16 mouse cellular contexts compared by ENCODE assay signal in the genomic region with DNA sequence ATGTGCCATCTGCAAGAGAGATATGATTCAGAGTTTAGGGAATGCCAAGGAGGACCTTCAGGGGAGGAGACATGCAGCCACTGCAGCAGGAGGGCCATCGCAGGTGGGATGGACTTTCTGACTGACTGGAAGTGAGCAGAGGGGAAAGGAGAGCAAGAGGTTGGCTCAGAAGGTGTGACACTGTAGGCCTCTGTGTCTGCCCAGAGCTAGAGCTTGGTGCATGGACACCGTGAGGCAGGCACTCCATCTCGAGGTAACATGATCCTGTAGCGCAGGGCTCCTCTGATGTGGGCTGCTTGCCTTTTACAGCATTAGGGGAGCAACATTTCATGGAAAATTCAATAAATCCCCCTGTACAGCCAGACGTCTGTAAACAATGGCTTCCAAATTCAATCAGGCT.
"Had no signal": no experiment of that assay in that cellular context is flagged by ENCODE, and none has a peak within 500 bp of the region (broad histone marks: within the 10 kb centered on the region; RNA-seq: fewer than 3 reads in every experiment).

No protein-coding gene starts in this region.

- H3K9ac ChIP-seq: liver, embryonic 13.5 days; liver, postnatal 0 days; lung, embryonic 15.5 days; midbrain, embryonic 13.5 days; neural tube, embryonic 15.5 days had no signal

- H3K9me3 ChIP-seq: liver, embryonic 13.5 days; lung, embryonic 15.5 days; megakaryocyte, embryonic 14.5 days; midbrain, embryonic 13.5 days; neural tube, embryonic 15.5 days had no signal

- H3K27me3 ChIP-seq: liver, embryonic 13.5 days; lung, embryonic 15.5 days had no signal

- ATAC-seq: liver, postnatal 0 days; midbrain, embryonic 13.5 days had no signal

- DNase-seq: kidney, adult 11 months; kidney, postnatal 10 days; kidney, postnatal 4 days; liver; liver, embryonic 13.5 days; liver, postnatal 0 days; lung, postnatal 14 days; thymus, adult 2 months; thymus, postnatal 25 days had no signal

- H3K4me3 ChIP-seq: left cerebral cortex, adult 2 months; liver, embryonic 13.5 days; lung, embryonic 15.5 days; megakaryocyte, embryonic 14.5 days; midbrain, embryonic 13.5 days; myocyte; neural tube, embryonic 15.5 days had no signal

- H3K4me2 ChIP-seq: liver, embryonic 13.5 days; lung, embryonic 15.5 days; midbrain, embryonic 13.5 days; neural tube, embryonic 15.5 days had no signal

- H3K27ac ChIP-seq: left cerebral cortex, adult 2 months; liver, embryonic 13.5 days; lung, embryonic 15.5 days; macrophage; midbrain, embryonic 13.5 days; neural tube, embryonic 15.5 days had no signal

- H3K36me3 ChIP-seq: liver, embryonic 13.5 days; lung, embryonic 15.5 days; midbrain, embryonic 13.5 days; neural tube, embryonic 15.5 days had no signal
